Mouse (Mus musculus) spleen, postnatal 10 days (tissue): ENCODE data around the gene Gpatch2.

Experiments
- DNase-seq, 2 experiments: peaks; one replicate each; pipeline ENCODE4 v3.0.0; 2021 to 2022; ENCODE audit warnings: low spot score in 2 of 2

Gpatch2 gene

DNA sequence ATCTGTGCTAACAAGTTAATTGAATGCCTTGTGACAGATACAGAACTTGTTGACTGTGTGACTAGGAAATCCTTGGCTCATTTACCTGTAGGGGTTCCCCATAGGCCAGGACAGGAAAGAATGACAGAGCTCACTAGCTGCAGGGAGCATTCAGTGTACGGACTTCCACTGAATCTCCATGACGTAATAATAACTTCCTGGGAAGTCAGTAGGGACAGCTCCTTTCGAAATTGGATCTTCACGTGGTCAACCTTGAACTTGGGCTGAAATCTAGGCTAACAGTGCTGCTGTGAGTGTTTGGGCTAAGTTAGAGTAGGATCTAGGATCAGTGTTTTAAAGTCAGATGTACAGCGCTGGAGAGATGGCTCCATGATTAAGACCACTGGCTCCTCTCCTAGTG lies 29.4 kb downstream of the Gpatch2 start:
- no peak for DNase-seq

DNA sequence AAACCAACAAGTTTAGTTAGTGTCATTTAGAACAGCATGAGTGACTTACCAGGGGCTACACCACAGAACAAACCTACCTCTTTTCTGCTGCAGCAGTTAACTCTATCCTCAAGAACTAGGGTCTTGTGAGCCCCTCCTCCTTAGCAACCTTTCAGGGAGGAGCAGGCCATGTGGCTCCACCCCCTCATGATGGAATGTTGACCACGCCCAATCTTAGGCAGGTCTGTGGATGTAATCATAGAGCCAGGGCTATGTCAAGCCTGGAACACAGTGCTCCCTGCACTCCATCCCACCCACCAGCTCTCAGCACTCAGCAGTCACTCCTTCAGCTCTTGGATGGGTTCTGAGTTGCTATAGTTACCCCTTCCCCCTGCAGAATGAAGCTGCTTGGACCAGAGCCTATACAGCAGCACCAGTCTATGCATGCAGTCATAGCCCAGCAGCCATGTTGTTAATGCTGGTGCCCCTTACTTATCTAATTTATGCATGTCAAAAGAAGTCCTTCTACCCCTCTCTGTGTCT lies 35.5 kb downstream of the Gpatch2 start:
- no peak for DNase-seq

DNA sequence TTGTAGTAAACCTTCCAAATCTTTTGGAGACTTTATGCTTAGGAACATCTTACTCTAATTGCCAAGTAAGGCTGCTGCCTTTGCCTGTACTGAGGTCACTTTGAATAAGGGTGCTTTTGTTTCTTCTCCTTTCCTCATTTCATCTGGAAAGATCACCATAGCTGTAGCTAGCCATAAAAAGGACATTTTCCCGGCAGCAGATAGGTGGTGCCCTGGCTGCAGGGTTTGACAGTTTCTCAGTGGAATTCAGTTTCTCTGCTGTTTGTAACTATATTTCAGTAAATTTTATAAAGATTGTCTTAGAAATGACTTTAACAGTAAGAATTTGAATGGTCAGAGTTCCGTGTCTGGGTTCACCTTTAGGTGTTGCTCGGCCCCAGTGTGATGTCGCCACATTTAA lies 43.4 kb downstream of the Gpatch2 start:
- no peak for DNase-seq

DNA sequence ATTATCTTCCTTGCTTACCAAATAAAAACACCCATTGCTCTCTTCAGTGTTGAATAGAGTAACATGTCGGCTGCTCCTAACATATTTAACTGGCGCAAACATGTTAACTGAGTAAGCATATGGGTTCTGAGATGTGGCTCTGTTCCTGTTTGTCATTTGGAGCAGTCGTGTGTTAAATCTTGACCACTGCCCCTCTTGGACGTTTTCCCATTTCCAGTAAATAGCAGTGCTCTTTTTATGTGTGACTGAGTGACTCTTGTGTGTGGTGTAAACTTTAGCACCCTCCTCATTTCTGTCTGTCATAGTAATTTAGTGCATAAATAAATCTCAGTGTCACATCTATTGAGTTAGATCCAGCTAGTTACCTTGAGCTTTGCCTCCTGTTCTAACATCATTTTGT lies 52.3 kb downstream of the Gpatch2 start:
- DNase-seq, result no peak

DNA sequence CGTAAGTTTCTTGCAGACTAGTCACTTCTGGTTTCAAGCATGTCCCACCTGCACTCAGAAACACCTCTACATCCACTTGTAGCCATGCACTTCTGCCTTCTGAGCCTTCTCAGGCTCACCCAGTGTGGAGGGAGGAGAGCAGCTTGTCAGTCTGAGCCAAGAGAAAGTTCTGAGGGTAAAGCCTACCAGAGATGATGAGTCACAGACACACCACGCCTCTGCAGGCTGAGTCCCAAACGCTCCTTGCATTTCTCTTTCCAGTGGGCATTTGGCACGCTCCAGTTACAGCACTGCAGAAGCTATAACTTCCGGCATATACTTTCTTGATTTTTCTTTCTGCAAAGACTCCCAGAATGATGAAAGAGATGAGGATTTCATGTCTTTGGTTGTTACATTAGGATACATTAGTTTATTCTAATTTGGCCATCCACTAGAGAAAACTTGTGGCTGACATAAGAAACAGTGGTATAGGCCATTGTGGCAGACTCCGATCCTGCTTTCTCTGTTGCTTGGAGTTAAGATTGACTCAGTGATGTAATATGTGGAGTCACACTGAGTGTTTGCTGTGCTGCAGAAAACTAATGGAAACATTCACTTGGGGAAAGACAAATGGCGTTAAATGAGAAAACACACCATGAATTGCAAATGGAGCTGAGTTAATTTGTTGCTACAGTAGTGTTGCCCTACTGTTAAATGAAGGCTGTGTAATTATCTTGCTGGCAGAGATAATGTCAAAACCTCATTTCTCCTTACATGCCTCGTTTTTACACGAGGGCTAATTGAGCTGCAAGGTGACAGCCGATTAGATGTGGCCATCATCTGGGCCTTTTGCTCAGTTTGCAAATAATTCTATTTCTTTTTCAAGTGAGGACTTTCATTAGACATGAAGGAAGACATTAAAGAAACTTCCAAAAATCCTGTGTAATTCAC lies 55.3 kb downstream of the Gpatch2 start:
- DNase-seq, result no peak

DNA sequence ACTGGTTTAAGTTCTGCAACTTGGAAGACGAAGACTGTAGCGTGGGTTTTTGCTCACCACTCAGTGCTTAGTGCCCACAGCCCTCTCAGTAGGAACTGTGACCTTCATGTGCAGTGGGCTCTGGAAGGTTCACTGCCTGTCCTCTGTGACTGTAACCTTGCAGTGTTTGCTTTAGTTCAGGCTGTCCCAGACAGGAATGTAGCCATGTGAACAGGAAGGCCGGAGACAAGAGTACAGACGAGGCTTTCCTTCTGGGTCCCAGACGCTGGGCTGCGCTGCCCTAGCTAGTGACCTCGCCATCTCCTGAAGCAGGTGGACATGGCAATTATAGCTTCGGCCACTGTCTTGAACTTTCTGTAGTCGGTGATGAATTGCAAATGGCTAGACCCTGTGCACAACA lies 62.0 kb downstream of the Gpatch2 start:
- DNase-seq, result no peak

DNA sequence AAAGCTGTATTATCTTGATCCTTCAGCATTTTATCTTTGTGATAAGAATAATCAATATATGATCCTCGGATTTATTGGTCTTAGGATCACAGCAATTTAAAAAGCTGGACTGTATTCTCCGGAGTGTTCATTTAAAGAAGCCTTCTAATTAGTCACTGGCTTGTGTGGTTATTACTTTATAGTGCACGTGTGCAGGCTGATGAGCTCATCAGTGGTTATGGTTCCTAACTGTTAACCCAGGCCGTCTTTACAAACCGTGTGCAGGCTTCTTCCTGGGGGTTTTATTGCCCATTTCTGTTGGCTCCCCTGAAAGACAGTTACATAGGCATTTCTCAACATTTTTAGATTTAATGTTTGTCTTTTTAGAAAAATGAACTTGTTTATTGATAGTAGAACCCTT lies 63.2 kb downstream of the Gpatch2 start:
- no peak for DNase-seq

DNA sequence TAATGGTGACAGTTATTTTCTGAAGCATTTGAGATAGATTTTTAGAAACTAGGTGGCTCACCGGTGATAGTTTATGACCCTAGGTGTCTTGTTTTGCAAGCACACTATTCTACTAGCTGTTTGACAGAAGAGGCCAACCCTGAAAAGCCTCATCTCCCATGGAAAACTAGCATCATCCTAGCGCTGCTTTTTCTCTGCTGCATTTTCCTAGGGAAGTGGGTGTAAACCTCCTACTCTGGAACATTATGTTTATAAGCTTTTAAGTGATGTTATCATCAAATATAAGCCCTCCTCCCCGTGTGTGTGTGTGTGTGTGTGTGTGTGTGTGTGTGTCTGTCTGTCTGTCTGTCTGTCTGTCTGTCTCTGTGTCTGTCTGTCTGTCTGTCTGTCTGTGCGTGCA lies 64.5 kb downstream of the Gpatch2 start:
- no peak for DNase-seq

DNA sequence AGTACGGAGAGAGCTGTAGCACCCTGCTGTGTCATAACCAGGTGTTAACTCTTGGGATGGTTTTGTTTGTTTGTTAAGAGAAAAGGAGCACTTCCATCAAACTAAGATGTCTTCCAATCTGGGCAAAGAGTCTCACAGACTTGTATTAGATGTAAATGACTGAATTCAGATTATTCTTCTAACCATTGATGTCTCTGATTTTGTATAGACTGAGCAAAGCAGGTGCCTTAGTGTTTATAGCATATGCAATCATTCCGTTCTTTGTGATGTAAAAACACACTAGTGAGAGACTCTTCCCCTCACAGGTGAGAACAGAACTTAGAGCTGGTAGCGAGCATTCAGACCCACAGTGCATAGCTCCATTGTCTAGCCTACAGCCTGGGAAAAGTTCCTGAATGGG lies 67.0 kb downstream of the Gpatch2 start:
- no peak for DNase-seq

DNA sequence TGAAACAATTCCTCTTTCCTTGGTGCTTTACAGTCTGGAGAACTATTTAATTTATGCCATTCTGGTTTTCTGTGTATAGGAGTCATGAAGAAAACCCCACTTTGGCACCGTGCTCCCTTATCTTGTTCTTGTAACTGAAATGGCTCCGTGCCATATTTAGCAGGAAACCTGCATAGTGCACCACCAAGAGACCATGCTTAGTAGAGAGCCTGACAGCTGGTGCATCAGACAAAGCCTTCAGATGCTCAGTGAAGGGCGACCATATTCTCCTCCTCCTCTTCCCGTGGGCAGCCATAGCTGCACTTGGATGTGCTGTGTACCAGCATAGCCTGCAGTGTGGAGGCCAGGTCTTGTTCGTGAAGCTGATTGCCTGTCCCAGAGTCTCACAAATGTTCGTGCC lies 67.5 kb downstream of the Gpatch2 start:
- no peak for DNase-seq

DNA sequence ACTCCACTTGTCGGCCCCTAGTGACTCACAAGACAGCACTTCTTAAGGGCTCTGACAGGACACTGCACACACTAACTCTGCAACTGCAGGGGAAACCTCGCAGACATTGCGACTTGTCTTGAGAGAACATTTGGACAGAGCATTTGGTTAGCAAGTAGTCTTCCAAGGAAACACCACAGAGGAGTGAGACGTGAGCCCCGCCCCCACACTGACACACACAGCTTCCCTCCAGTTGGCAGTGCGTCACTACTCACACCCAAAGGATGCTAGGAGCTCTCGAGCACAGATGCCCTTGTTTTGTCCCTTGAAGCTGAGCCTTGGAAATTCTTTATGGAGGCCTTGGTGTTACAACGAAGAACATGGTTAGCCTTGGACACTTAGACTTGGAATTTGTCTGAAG lies 70.4 kb downstream of the Gpatch2 start:
- DNase-seq, result no peak

DNA sequence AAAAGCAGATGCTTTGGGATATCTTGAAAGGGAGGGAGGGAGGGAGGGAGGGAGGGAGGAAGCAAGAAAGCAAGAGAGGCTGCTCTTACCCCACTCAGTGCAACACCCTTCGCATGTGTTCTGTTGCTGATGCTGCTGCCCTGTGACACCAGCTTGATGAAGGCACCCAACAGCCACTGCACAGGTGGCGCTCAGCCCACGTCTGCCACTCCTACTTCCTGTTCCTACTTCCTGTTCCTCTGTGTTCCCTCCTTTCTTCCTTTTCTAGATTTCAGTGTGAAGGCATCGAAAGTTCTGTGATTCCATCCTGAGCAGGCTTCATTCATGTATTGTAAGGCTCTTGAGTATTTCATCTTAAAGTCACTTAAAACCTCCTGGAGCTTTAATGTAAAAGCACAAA lies 71.1 kb downstream of the Gpatch2 start:
- DNase-seq, result no peak

DNA sequence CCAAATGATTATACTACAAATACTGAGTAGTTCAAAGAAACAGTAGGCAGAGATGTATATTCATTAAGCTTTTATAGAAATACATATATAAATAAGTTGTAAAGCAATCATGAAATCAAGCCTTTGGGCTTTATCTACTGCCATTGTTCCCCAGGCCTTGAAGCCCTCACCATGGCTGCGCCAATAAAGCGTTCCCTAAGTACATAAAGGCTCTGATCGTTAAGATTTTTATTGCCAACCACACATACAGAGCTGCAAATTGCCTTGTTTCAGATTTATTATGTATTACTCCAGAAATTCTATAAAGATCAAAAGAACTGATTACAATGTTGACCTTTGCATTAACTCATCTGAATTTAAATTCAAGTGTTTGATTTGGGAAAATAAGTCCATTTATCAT lies 71.6 kb downstream of the Gpatch2 start:
- no peak for DNase-seq

DNA sequence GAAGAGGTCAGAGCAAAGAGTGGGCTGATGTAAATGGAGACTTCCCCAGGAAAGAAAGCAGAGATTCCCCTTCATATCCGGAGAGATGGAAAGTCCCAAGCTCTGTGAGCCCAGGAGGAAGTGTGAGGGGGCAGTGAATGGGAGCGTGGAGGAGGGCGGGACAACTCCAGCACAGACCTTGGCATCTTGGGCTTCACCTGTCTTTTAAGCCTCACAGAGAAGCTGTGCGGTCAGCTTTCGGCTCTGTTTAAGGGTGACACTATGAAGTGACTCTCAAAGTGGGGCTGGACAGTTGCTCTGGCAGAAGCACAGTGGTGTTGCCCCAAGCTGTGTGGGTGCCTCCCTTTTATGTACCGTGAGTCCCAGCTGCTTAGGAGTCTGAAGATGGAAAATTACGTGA lies 74.9 kb downstream of the Gpatch2 start:
- no peak for DNase-seq

DNA sequence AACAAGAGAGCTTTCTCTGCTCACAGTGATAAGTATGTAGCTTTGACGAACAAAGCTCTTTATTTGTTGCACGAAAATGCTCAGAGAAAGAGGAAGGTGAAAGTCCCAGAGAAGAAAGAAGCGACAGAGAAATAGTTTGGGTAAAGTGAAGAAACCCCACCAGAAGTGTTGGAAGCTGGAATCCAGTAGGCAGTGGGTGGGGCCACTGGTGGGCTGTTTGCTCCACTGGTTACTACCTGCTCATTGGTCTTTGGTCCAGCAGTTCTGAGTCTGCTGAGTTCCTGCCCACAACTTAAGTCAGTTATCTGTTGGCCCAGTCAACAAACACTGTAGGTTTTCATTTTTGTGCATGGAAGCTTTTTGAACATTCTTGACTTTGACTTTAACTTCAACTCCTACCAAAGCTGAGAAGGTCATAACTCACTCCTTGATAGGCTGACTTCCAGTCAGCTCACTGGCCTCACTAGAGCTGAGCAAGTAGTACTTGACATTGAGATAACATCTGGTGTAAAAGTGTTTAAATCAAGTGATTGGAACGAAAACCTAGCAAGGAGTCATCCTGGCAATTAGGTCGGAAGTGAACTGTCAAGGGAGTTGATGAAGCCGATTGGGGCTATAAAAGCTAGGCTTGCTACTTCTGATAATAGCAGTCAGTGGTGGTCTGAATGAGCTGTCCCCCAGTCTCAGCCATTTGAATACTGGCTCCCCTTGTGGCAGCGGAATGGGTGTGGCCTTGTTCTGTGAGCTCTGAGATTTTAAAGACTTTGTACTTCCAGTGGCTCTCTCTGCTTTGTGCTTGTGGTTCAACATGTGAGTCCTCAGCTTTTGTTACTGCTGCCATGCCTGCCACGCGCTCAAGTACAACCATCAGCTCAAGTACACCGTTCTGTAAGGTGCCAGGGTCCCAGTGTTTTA lies 76.4 kb downstream of the Gpatch2 start:
- no peak for DNase-seq

DNA sequence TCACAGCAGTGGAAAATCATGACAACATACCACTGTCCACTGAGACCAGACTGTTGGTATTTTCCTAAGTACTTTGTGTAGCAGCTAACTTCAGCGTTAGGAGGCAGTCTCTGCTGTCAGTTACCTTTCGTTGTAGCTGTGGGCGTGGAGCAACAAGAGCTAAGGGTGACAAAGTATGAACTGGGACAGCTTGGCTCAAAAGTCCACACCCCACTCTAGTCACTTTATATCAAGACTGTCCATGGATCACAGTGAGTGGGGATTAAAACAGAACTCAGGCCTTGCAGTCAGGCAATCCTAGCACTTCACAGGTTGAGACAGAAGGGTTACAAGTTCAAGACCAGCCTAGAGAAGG lies 77.1 kb downstream of the Gpatch2 start:
- DNase-seq, result no peak

DNA sequence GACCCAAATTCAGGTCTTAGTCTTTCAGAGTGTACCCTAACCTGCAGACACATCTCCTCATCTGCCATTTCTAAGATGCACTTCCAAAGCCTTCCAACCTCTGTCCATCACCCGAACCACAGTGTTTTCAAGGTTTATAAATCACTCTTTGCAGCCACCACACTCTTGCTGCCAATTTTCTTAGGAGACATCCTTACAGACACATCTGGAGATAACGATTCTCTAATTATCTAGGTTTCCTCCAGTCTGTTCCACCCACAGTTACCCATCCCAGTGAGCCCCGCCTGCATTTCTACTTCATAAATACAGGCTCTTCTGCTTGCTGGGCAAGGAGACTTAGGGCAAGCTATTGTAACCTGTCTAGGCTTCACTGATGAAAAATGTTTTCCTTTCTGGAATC lies 77.9 kb downstream of the Gpatch2 start:
- DNase-seq, result no peak

DNA sequence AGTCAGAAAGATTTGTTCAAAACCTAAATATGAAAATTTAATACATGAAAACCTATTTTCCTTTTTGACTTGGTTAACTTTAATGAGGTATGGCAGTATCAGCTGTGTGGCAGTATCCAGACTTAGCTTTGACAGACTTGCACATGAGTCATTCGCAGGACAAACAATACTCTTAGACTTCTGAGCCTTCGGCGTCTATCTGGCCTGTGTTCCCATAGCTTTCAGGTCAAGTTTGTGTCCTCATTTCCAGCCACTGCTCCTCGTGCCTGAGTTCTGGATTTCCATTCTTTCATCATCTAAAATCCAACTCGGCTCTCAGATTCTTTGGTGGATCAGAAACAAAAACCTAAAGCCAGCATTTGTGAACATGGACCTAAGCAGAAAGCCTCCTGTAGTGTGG lies 79.2 kb downstream of the Gpatch2 start:
- DNase-seq, result no peak

DNA sequence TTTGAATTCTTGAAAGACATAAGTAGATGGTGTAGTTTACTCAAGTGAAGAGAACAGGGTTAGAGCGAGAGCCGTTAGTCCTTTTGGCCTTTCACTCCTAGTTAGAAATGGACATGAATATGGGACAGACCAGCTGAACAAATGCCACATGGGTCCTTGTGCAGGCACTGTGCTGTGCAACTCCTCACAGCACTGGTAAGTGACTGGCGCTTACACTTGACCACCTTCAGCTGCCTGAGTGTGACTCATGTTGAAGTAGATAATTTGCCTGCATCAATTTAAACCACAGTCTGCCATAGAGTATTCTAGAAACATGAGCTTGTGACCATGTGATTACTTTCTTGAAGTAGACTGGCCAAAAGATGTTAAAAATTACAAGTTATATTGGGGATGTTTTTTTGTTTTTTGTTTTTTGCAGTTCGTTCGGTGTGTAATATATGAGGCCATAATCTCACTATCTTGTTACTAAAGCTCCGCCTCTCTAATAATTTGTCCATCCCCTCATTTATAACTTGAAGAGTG lies 79.8 kb downstream of the Gpatch2 start:
- DNase-seq, result no peak

DNA sequence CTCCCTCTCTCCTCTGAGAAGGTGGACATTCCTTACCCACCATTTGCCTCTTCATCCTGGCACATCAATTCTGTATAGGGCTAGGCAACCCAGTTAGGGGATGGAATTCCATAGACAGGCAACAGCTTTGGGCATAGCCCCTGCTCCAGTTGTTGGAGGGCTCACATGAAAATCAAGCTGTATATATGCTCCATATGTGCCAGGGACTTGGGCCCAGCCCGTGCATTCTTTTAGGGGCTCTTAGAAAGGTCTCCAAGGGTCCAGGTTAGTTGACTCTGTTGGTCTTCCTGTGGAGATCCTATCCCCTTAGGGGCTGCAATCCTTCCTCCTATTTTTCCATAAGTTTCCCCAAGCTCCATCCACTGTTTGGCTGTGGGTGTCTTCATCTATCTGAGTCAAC lies 80.4 kb downstream of the Gpatch2 start:
- DNase-seq, result no peak

DNA sequence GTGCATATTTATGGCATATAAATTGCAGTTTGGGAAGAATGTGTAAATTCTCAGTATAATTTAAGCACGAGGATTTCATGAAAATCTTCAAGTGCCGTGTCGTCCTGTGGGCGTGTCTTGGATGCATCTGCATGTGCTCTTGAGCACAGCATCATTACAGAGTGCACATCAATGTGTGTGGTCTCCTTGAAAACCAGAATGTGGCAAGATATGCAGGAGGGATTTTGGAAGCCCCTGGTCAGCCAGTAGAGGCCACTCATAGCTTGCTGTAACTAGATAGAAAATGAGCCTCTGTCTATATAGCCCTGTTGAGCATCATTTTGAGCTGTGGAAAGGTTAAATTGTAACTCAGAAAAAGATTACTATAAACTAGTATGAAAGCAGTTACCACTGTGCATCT lies 83.9 kb downstream of the Gpatch2 start:
- no peak for DNase-seq

DNA sequence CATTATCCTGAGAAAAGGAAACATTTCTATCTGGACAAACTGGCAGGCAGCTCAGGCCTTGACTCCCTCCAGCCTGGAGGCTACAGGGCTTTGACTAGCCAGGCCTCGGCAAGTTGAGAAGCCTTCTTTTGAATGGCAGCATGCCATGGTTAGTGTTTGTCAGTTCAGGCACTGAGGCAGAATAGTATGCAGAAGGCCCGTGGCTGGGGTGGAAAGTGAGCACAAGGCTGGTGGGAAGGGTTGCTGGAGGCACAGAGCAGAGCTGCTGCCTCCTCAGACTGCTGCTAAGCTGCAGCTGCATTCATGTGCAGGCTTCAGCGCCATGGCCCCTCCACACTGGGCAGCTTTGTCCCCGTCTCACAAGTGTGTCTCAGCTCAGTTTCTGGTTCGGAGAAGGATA lies 85.3 kb downstream of the Gpatch2 start:
- DNase-seq, result no peak

DNA sequence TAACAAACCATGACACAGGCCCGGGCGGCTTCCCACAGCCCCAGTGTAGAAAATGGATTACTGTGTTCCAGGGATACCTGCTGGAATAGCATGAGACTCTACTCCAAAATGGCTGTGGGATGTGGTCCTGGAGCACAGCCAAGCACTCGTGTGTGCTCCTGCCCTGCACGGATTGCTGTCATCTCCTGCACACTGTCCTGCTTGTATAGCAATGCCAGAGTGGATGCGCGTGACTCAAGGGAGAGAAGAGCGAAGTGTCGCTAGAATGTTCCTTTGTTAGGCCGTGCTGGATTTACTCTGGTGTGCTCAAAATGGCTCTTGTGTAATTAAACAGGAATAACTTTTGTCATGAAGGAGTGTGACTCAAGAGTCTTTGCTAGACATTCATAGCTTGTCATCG lies 87.9 kb downstream of the Gpatch2 start:
- no peak for DNase-seq
